Mouse (Mus musculus): ENCODE results near the gene Chit1. TPM values are rescaled to one million over a fixed set of nuclear protein-coding genes. Genes with fewer than 3 reads are reported as not detected.

Chit1 gene
- total RNA-seq, 1 experiment, result 0.13 TPM

- TF ChIP-seq CHD2 (IDR thresholded peaks at IDR 0.05; ENCODE audit: low read depth, low read length) (no peak), HCFC1 (IDR thresholded peaks at IDR 0.05; ENCODE audit: borderline replicate concordance, insufficient read depth, low read length) (no peak), MAFK (IDR thresholded peaks at IDR 0.05; ENCODE audit: insufficient read depth, low read depth, low read length) (no peak), ZC3H11A (IDR thresholded peaks at IDR 0.05; ENCODE audit: borderline replicate concordance, low read depth, low read length) (no peak)
- in situ Hi-C loops (cut with MboI; ENCODE audit: low sequenced_read_pairs in 2 of 2, unreplicated experiment in 2 of 2), result no loop called here
- H3K4me1 ChIP-seq (ENCODE audit: control insufficient read depth in 2 of 2, insufficient read depth in 2 of 2, low read length in 2 of 2, poor library complexity in 1 of 2), result peaks cover 8 to 17% of the 10 kb centered on the region in 2 experiments; a peak in 2 of 4 replicates
- no peak overlapping the region for H3K4me3 ChIP-seq (ENCODE audit: insufficient read depth in 1 of 2, low read depth in 1 of 2, low read length in 2 of 2, poor library complexity in 1 of 2, severe bottlenecking in 1 of 2)
- no peak overlapping the region for H3K27ac ChIP-seq (ENCODE audit: insufficient read depth, low read depth, low read length, poor library complexity, severe bottlenecking)
- H3K9ac ChIP-seq (ENCODE audit: insufficient read depth, low read depth, low read length, poor library complexity, severe bottlenecking), result no peak overlapping the region
- H3K36me3 ChIP-seq (ENCODE audit: control insufficient read depth, insufficient read depth, low read length, poor library complexity, severe bottlenecking), result peaks cover 15% of the 10 kb centered on the region
- no peaks in the 10 kb centered on the region for H3K9me3 ChIP-seq (ENCODE audit: control insufficient read depth, insufficient read depth, low read depth, low read length)
- DNase-seq (ENCODE audit: low read depth, low spot score), result no peak
Measured at GRCm38 (mm10) chr1:134080406-134080805, 30.6 kb upstream of the Chit1 start.

- TF ChIP-seq HCFC1 (IDR thresholded peaks at IDR 0.05; ENCODE audit: borderline replicate concordance, insufficient read depth, low read length) (no peak), MAFK (IDR thresholded peaks at IDR 0.05; ENCODE audit: insufficient read depth, low read depth, low read length) (no peak), ZC3H11A (IDR thresholded peaks at IDR 0.05; ENCODE audit: borderline replicate concordance, low read depth, low read length) (no peak), CHD2 (IDR thresholded peaks at IDR 0.05; ENCODE audit: low read depth, low read length) (no peak), ZNF384 (IDR thresholded peaks at IDR 0.05; ENCODE audit: low read depth, low read length) (no peak)
- peaks cover 12 to 17% of the 10 kb centered on the region in 2 experiments; a peak in 2 of 4 replicates for H3K4me1 ChIP-seq (ENCODE audit: control insufficient read depth in 2 of 2, insufficient read depth in 2 of 2, low read length in 2 of 2, poor library complexity in 1 of 2)
Measured at GRCm38 (mm10) chr1:134080881-134081450, 30.1 kb upstream of the Chit1 start.

GRCm38 (mm10) chr1:134082987-134083516, 28.0 kb upstream of the Chit1 start:
- no peaks in the 10 kb centered on the region for H3K36me3 ChIP-seq (ENCODE audit: control insufficient read depth, insufficient read depth, low read length, poor library complexity, severe bottlenecking)
- in situ Hi-C loops (cut with MboI; ENCODE audit: low sequenced_read_pairs in 2 of 2, unreplicated experiment in 2 of 2), result no loop called here
- no peak overlapping the region for H3K9ac ChIP-seq (ENCODE audit: insufficient read depth, low read depth, low read length, poor library complexity, severe bottlenecking)
- H3K4me3 ChIP-seq (ENCODE audit: insufficient read depth in 1 of 2, low read depth in 1 of 2, low read length in 2 of 2, poor library complexity in 1 of 2, severe bottlenecking in 1 of 2), result no peak overlapping the region
- H3K4me1 ChIP-seq (ENCODE audit: control insufficient read depth in 2 of 2, insufficient read depth in 2 of 2, low read length in 2 of 2, poor library complexity in 1 of 2), result peaks cover 15 to 22% of the 10 kb centered on the region in 2 experiments; a peak in 3 of 4 replicates
- TF ChIP-seq CHD2 (IDR thresholded peaks at IDR 0.05; ENCODE audit: low read depth, low read length), result no peak
- no peak for TF ChIP-seq ZNF384 (IDR thresholded peaks at IDR 0.05; ENCODE audit: low read depth, low read length)
- TF ChIP-seq HCFC1 (IDR thresholded peaks at IDR 0.05; ENCODE audit: borderline replicate concordance, insufficient read depth, low read length), result no peak
- TF ChIP-seq MAFK (IDR thresholded peaks at IDR 0.05; ENCODE audit: insufficient read depth, low read depth, low read length), result no peak
- TF ChIP-seq ZC3H11A (IDR thresholded peaks at IDR 0.05; ENCODE audit: borderline replicate concordance, low read depth, low read length), result no peak
- no peak for DNase-seq (ENCODE audit: low read depth, low spot score)
- no peaks in the 10 kb centered on the region for H3K9me3 ChIP-seq (ENCODE audit: control insufficient read depth, insufficient read depth, low read depth, low read length)
- no peak overlapping the region for H3K27ac ChIP-seq (ENCODE audit: insufficient read depth, low read depth, low read length, poor library complexity, severe bottlenecking)

More at GRCm38 (mm10) chr1:134080881-134081450, 30.1 kb upstream of the Chit1 start:
- no peak for DNase-seq (ENCODE audit: low read depth, low spot score)
- in situ Hi-C loops (cut with MboI; ENCODE audit: low sequenced_read_pairs in 2 of 2, unreplicated experiment in 2 of 2), result no loop called here
- Histone ChIP-seq H3K27ac (ENCODE audit: insufficient read depth, low read depth, low read length, poor library complexity, severe bottlenecking) (no peak overlapping the region), H3K9me3 (ENCODE audit: control insufficient read depth, insufficient read depth, low read depth, low read length) (no peaks in the 10 kb centered on the region), H3K4me3 (ENCODE audit: insufficient read depth in 1 of 2, low read depth in 1 of 2, low read length in 2 of 2, poor library complexity in 1 of 2, severe bottlenecking in 1 of 2) (no peak overlapping the region), H3K36me3 (ENCODE audit: control insufficient read depth, insufficient read depth, low read length, poor library complexity, severe bottlenecking) (peaks cover 11% of the 10 kb centered on the region), H3K9ac (ENCODE audit: insufficient read depth, low read depth, low read length, poor library complexity, severe bottlenecking) (no peak overlapping the region)

- H3K9ac ChIP-seq (ENCODE audit: insufficient read depth, low read depth, low read length, poor library complexity, severe bottlenecking), result no peak overlapping the region
- peaks cover 15 to 22% of the 10 kb centered on the region in 2 experiments; a peak in 3 of 4 replicates for H3K4me1 ChIP-seq (ENCODE audit: control insufficient read depth in 2 of 2, insufficient read depth in 2 of 2, low read length in 2 of 2, poor library complexity in 1 of 2)
- DNase-seq (ENCODE audit: low read depth, low spot score), result no peak
- in situ Hi-C loops (cut with MboI; ENCODE audit: low sequenced_read_pairs in 2 of 2, unreplicated experiment in 2 of 2), result no loop called here
- no peaks in the 10 kb centered on the region for H3K36me3 ChIP-seq (ENCODE audit: control insufficient read depth, insufficient read depth, low read length, poor library complexity, severe bottlenecking)
- H3K9me3 ChIP-seq (ENCODE audit: control insufficient read depth, insufficient read depth, low read depth, low read length), result no peaks in the 10 kb centered on the region
- H3K4me3 ChIP-seq (ENCODE audit: insufficient read depth in 1 of 2, low read depth in 1 of 2, low read length in 2 of 2, poor library complexity in 1 of 2, severe bottlenecking in 1 of 2), result no peak overlapping the region
- TF ChIP-seq HCFC1 (IDR thresholded peaks at IDR 0.05; ENCODE audit: borderline replicate concordance, insufficient read depth, low read length), result no peak
- TF ChIP-seq ZNF384 (IDR thresholded peaks at IDR 0.05; ENCODE audit: low read depth, low read length), result no peak
- TF ChIP-seq ZC3H11A (IDR thresholded peaks at IDR 0.05; ENCODE audit: borderline replicate concordance, low read depth, low read length), result no peak
- TF ChIP-seq MAFK (IDR thresholded peaks at IDR 0.05; ENCODE audit: insufficient read depth, low read depth, low read length), result no peak
- no peak for TF ChIP-seq CHD2 (IDR thresholded peaks at IDR 0.05; ENCODE audit: low read depth, low read length)
- H3K27ac ChIP-seq (ENCODE audit: insufficient read depth, low read depth, low read length, poor library complexity, severe bottlenecking), result no peak overlapping the region
Measured at GRCm38 (mm10) chr1:134083676-134084075, 27.4 kb upstream of the Chit1 start.
